Mouse (Mus musculus) forebrain, embryonic 14.5 days (tissue): ENCODE results near the gene Ifna13. TPM values are rescaled to one million over a fixed set of nuclear protein-coding genes. Genes with fewer than 3 reads are reported as not detected.

Experiments used
- ATAC-seq: fragments of 200-750 bp; cut with Nextera tagmentation; 2 replicates; pipeline ENCODE4 v1.8.0; 2017; ENCODE audit warnings: mild to moderate bottlenecking, moderate library complexity
- DNase-seq: peaks from one replicate; pipeline ENCODE4 v3.0.0-alpha.2; 2015; ENCODE audit warnings: low spot score
- H3K27ac ChIP-seq: fragments of 300-500 bp; sonication (generic); 2 replicates; pipeline ENCODE4 v1.5.1; 2014; ENCODE audit warnings: low read depth, mild to moderate bottlenecking, control low read depth, low read length, moderate library complexity
- H3K27me3 ChIP-seq: fragments of 300-500 bp; sonication (generic); replicated peaks from 2 replicates; pipeline ENCODE4 v1.6.1; 2014; ENCODE audit warnings: low read length, control low read depth, mixed read lengths; ENCODE audit not compliant: control insufficient read depth, insufficient read depth
- H3K36me3 ChIP-seq: fragments of 300-500 bp; sonication (generic); 2 replicates; pipeline ENCODE4 v1.6.1; 2014; ENCODE audit warnings: low read length, control low read depth; ENCODE audit not compliant: control insufficient read depth, insufficient read depth
- H3K4me1 ChIP-seq: fragments of 300-500 bp; sonication (generic); 2 replicates; pipeline ENCODE4 v1.6.1; 2014; ENCODE audit warnings: antibody characterized with exemption, low read length, control low read depth; ENCODE audit not compliant: control insufficient read depth, insufficient read depth
- H3K4me2 ChIP-seq: fragments of 300-500 bp; sonication (generic); 2 replicates; pipeline ENCODE4 v1.6.1; 2014; ENCODE audit warnings: mild to moderate bottlenecking, control low read depth, low read length
- H3K4me3 ChIP-seq: fragments of 300-500 bp; sonication (generic); 2 replicates; pipeline ENCODE4 v1.5.1; 2014; ENCODE audit warnings: low read depth, low read length, control low read depth
- H3K9ac ChIP-seq: fragments of 300-500 bp; sonication (generic); 2 replicates; pipeline ENCODE4 v1.6.1; 2014; ENCODE audit warnings: mild to moderate bottlenecking, low read length, control low read depth, moderate library complexity
- H3K9me3 ChIP-seq: fragments of 300-500 bp; sonication (generic); replicated peaks from 2 replicates; pipeline ENCODE4 v1.6.1; 2016; ENCODE audit warnings: low read length, control low read depth, mixed read lengths; ENCODE audit not compliant: control insufficient read depth
- whole genome bisulfite sequencing: fragments of 180-500 bp; shearing (Covaris S2); extraction: QIAGEN DNeasy Blood & Tissue Kit; methylation state at CpG from one replicate; pipeline ENCODE4 v1.1.7; 2014; 5-methylcytosine and 5-hydroxymethylcytosine counted together
- polyA plus RNA-seq: library from polyadenylated mRNA; unstranded; fragments of >200 nt; fragmentation: Nextera tagmentation; extraction: Ambion mirVana; gene quantifications from 2 replicates; pipeline ENCODE4 v1.2.1, GENCODE M21; 2014

Ifna13 gene
- polyA plus RNA-seq = not detected in 2 replicates

- H3K4me2 ChIP-seq = no peak within 1 kb of the TSS
- no peaks in the 10 kb centered on the region for H3K27me3 ChIP-seq
- ATAC-seq = no peak
- no peaks in the 10 kb centered on the region for H3K9me3 ChIP-seq
- no peak within 1 kb of the TSS for H3K4me3 ChIP-seq
- 49% methylated on average over 2 of the region's 2 CpGs for WGBS
- DNase-seq = no peak
- H3K4me1 ChIP-seq = no peaks in the 10 kb centered on the region
- no peak within 1 kb of the TSS for H3K9ac ChIP-seq
- H3K36me3 ChIP-seq = no peaks in the 10 kb centered on the region
- H3K27ac ChIP-seq = no peak within 1 kb of the TSS
These were observed at the start of gene Ifna13 for GRCm38 (mm10) chr4:88644359-88644758. Gene Ifna13 (minus strand): TSS chr4:88644459.

GRCm38 (mm10) chr4:88693392-88693791 is 49.1 kb upstream of the Ifna13 start:
- Histone ChIP-seq H3K4me1 (no peaks in the 10 kb centered on the region), H3K4me3 (no peak overlapping the region), H3K9ac (no peak overlapping the region), H3K9me3 (no peaks in the 10 kb centered on the region), H3K4me2 (no peak overlapping the region), H3K27me3 (no peaks in the 10 kb centered on the region), H3K36me3 (no peaks in the 10 kb centered on the region), H3K27ac (no peak overlapping the region)
- ATAC-seq = no peak
- 89% methylated on average over 2 of the region's 2 CpGs for WGBS
- no peak for DNase-seq

- no peaks in the 10 kb centered on the region for H3K27me3 ChIP-seq
- H3K9me3 ChIP-seq = no peaks in the 10 kb centered on the region
- H3K36me3 ChIP-seq = no peaks in the 10 kb centered on the region
- H3K27ac ChIP-seq = no peak overlapping the region
- no peak overlapping the region for H3K4me2 ChIP-seq
- DNase-seq (no peak), ATAC-seq (no peak)
- WGBS = 91% methylated on average over 1 of the region's 1 CpGs
- H3K4me3 ChIP-seq = no peak overlapping the region
- H3K4me1 ChIP-seq = no peaks in the 10 kb centered on the region
- H3K9ac ChIP-seq = no peak overlapping the region
These were observed 48.3 kb upstream of the Ifna13 start for GRCm38 (mm10) chr4:88692537-88692936.

- H3K27me3 ChIP-seq = no peaks in the 10 kb centered on the region
- no peaks in the 10 kb centered on the region for H3K9me3 ChIP-seq
- no peak within 1 kb of the TSS for H3K27ac ChIP-seq
- no peaks in the 10 kb centered on the region for H3K4me1 ChIP-seq
- H3K4me2 ChIP-seq = no peak within 1 kb of the TSS
- H3K36me3 ChIP-seq = no peaks in the 10 kb centered on the region
- H3K9ac ChIP-seq = no peak within 1 kb of the TSS
- WGBS = 66% methylated on average over 2 of the region's 2 CpGs
- ATAC-seq (no peak), DNase-seq (no peak)
- no peak within 1 kb of the TSS for H3K4me3 ChIP-seq
These were observed 47.0 kb upstream of the Ifna13 start, which contains the start of gene Ifnab for GRCm38 (mm10) chr4:88691259-88691658. Gene Ifnab (minus strand): TSS chr4:88691359.

GRCm38 (mm10) chr4:88683812-88684211 is 39.6 kb upstream of the Ifna13 start, which contains the start of gene Ifna2:
Gene Ifna2 (minus strand): TSS chr4:88683912.
- 85% methylated on average over 1 of the region's 1 CpGs for WGBS
- Histone ChIP-seq H3K9ac (no peak within 1 kb of the TSS), H3K36me3 (no peaks in the 10 kb centered on the region), H3K4me2 (no peak within 1 kb of the TSS), H3K4me1 (no peaks in the 10 kb centered on the region), H3K27ac (no peak within 1 kb of the TSS), H3K9me3 (no peaks in the 10 kb centered on the region), H3K27me3 (no peaks in the 10 kb centered on the region), H3K4me3 (no peak within 1 kb of the TSS)
- ATAC-seq (no peak), DNase-seq (no peak)

- Histone ChIP-seq H3K4me2 (no peak overlapping the region), H3K9me3 (no peaks in the 10 kb centered on the region), H3K4me3 (no peak overlapping the region), H3K36me3 (no peaks in the 10 kb centered on the region), H3K27ac (no peak overlapping the region), H3K27me3 (no peaks in the 10 kb centered on the region), H3K4me1 (no peaks in the 10 kb centered on the region), H3K9ac (no peak overlapping the region)
- DNase-seq (no peak), ATAC-seq (no peak)
- 83% methylated on average over 3 of the region's 3 CpGs for whole genome bisulfite sequencing
These were observed 37.1 kb upstream of the Ifna13 start for GRCm38 (mm10) chr4:88681353-88681752.

- WGBS = 53% methylated on average over 8 of the region's 8 CpGs
- Histone ChIP-seq H3K4me2 (no peak overlapping the region), H3K27me3 (no peaks in the 10 kb centered on the region)
These were observed 36.1 kb upstream of the Ifna13 start for GRCm38 (mm10) chr4:88680362-88680761.

GRCm38 (mm10) chr4:88676824-88677223 is 32.6 kb upstream of the Ifna13 start, which contains the start of gene Ifna16:
Gene Ifna16 (minus strand): TSS chr4:88676924.
- WGBS = 90% methylated on average over 1 of the region's 1 CpGs
- H3K4me1 ChIP-seq = no peaks in the 10 kb centered on the region
- H3K9ac ChIP-seq = no peak within 1 kb of the TSS
- no peaks in the 10 kb centered on the region for H3K27me3 ChIP-seq
- H3K4me3 ChIP-seq = no peak within 1 kb of the TSS
- DNase-seq (no peak), ATAC-seq (no peak)
- H3K4me2 ChIP-seq = no peak within 1 kb of the TSS
- H3K36me3 ChIP-seq = no peaks in the 10 kb centered on the region
- no peaks in the 10 kb centered on the region for H3K9me3 ChIP-seq
- no peak within 1 kb of the TSS for H3K27ac ChIP-seq

More at GRCm38 (mm10) chr4:88680362-88680761, 36.1 kb upstream of the Ifna13 start:
- no peaks in the 10 kb centered on the region for H3K36me3 ChIP-seq
- H3K4me3 ChIP-seq = no peak overlapping the region
- no peak overlapping the region for H3K9ac ChIP-seq
- no peaks in the 10 kb centered on the region for H3K9me3 ChIP-seq
- DNase-seq (peak; percentile 64), ATAC-seq (no peak)
- no peaks in the 10 kb centered on the region for H3K4me1 ChIP-seq
- no peak overlapping the region for H3K27ac ChIP-seq

- WGBS = 52% methylated on average over 1 of the region's 1 CpGs
- ATAC-seq (no peak), DNase-seq (no peak)
- H3K4me3 ChIP-seq = no peak overlapping the region
- no peak overlapping the region for H3K4me2 ChIP-seq
- no peak overlapping the region for H3K27ac ChIP-seq
- H3K9ac ChIP-seq = no peak overlapping the region
- no peaks in the 10 kb centered on the region for H3K9me3 ChIP-seq
- H3K36me3 ChIP-seq = no peaks in the 10 kb centered on the region
- H3K4me1 ChIP-seq = no peaks in the 10 kb centered on the region
- no peaks in the 10 kb centered on the region for H3K27me3 ChIP-seq
These were observed 11.2 kb upstream of the Ifna13 start for GRCm38 (mm10) chr4:88655461-88655860.
